Mouse (Mus musculus): ENCODE measurements around the gene Cfap54. TPM values are rescaled to one million over a fixed set of nuclear protein-coding genes. Genes with fewer than 3 reads are reported as not detected.

Cfap54 gene
- total RNA-seq, 1 experiment: 0.31 TPM

DNA sequence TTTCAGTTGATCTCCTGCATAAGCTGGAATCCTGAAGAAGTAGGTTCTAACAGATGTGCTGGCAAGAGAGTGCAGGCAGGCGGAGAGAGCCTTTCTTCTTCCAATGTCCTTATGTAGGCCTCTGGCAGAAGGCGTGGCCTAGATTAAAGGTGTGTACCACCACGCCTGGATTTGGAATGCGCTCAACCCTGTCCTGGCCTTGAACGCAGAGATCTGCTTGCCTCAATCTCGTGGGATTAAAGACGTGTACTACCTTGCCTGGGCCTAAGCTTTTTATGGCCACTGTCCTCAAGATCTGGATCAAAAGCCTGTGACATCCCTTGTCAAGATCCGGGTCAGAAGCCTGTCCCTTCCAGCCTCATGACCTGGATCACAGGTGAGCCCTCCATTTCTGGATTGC, 32.5 kb upstream of the Cfap54 start:
- Histone ChIP-seq H3K4me1 (ENCODE audit: control insufficient read depth in 2 of 2, insufficient read depth in 2 of 2, low read length in 2 of 2, poor library complexity in 1 of 2) (no peaks in the 10 kb centered on the region), H3K27ac (ENCODE audit: insufficient read depth, low read depth, low read length, poor library complexity, severe bottlenecking) (no peak overlapping the region), H3K9ac (ENCODE audit: insufficient read depth, low read depth, low read length, poor library complexity, severe bottlenecking) (no peak overlapping the region), H3K4me3 (ENCODE audit: insufficient read depth in 1 of 2, low read depth in 1 of 2, low read length in 2 of 2, poor library complexity in 1 of 2, severe bottlenecking in 1 of 2) (no peak overlapping the region), H3K36me3 (ENCODE audit: control insufficient read depth, insufficient read depth, low read length, poor library complexity, severe bottlenecking) (no peaks in the 10 kb centered on the region), H3K9me3 (ENCODE audit: control insufficient read depth, insufficient read depth, low read depth, low read length) (no peaks in the 10 kb centered on the region)
- no peak for TF ChIP-seq ZNF384 (IDR thresholded peaks at IDR 0.05; ENCODE audit: low read depth, low read length)
- in situ Hi-C loops (cut with MboI; ENCODE audit: low sequenced_read_pairs in 2 of 2, unreplicated experiment in 2 of 2): no loop called here
- DNase-seq (ENCODE audit: low read depth, low spot score): no peak

DNA sequence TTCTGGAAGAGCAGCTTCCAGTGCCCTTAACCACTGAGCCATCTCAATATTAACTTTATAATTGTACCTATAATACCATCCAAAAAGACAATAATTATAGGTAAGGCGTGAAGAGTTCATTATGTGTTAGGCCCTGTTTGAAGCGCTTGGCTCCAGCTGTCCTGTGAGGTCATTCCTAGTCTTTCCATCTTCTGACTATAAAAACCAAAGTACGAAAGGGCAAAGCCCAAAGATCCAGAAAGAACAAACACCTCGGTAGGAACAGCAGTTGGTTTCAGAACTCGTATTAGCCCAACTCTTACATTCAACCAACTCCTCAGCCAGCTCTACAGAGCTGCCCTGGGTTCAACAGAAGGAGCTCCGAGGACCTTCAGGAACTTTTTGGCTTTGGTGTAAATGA, 30.6 kb upstream of the Cfap54 start:
- in situ Hi-C loops (cut with MboI; ENCODE audit: low sequenced_read_pairs in 2 of 2, unreplicated experiment in 2 of 2): no loop called here
- no peak for TF ChIP-seq HCFC1 (IDR thresholded peaks at IDR 0.05; ENCODE audit: borderline replicate concordance, insufficient read depth, low read length)
- no peak for TF ChIP-seq MAFK (IDR thresholded peaks at IDR 0.05; ENCODE audit: insufficient read depth, low read depth, low read length)
- TF ChIP-seq CHD2 (IDR thresholded peaks at IDR 0.05; ENCODE audit: low read depth, low read length): no peak
- no peak for TF ChIP-seq ZNF384 (IDR thresholded peaks at IDR 0.05; ENCODE audit: low read depth, low read length)
- no peak for TF ChIP-seq ZC3H11A (IDR thresholded peaks at IDR 0.05; ENCODE audit: borderline replicate concordance, low read depth, low read length)
- Histone ChIP-seq H3K4me1 (ENCODE audit: control insufficient read depth in 2 of 2, insufficient read depth in 2 of 2, low read length in 2 of 2, poor library complexity in 1 of 2) (no peaks in the 10 kb centered on the region), H3K4me3 (ENCODE audit: insufficient read depth in 1 of 2, low read depth in 1 of 2, low read length in 2 of 2, poor library complexity in 1 of 2, severe bottlenecking in 1 of 2) (no peak overlapping the region), H3K36me3 (ENCODE audit: control insufficient read depth, insufficient read depth, low read length, poor library complexity, severe bottlenecking) (no peaks in the 10 kb centered on the region), H3K27ac (ENCODE audit: insufficient read depth, low read depth, low read length, poor library complexity, severe bottlenecking) (no peak overlapping the region), H3K9me3 (ENCODE audit: control insufficient read depth, insufficient read depth, low read depth, low read length) (no peaks in the 10 kb centered on the region), H3K9ac (ENCODE audit: insufficient read depth, low read depth, low read length, poor library complexity, severe bottlenecking) (no peak overlapping the region)
- DNase-seq (ENCODE audit: low read depth, low spot score): no peak

DNA sequence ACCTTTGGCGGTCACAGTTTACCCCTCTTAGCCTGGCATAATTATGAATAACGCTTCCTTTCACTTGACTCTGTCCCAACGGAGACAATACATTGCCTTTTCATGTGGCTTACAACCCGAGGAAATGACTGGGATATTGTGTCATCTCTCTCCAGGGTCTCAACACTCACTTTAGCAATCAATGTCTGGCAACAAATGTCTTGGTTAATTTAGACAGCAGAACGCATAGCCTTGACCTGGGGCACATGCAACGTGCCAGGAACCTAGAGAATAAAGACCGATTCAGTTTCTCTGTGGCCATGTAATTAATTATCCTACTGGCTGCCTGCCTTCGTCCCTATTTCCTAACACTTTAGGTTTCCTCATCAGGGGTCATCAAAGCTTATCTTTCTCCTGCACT, 30.0 kb upstream of the Cfap54 start:
- no peaks in the 10 kb centered on the region for H3K4me1 ChIP-seq (ENCODE audit: control insufficient read depth in 2 of 2, insufficient read depth in 2 of 2, low read length in 2 of 2, poor library complexity in 1 of 2)
- in situ Hi-C loops (cut with MboI; ENCODE audit: low sequenced_read_pairs in 2 of 2, unreplicated experiment in 2 of 2): no loop called here
- TF ChIP-seq MAFK (IDR thresholded peaks at IDR 0.05; ENCODE audit: insufficient read depth, low read depth, low read length) (no peak), ZNF384 (IDR thresholded peaks at IDR 0.05; ENCODE audit: low read depth, low read length) (no peak), HCFC1 (IDR thresholded peaks at IDR 0.05; ENCODE audit: borderline replicate concordance, insufficient read depth, low read length) (no peak), ZC3H11A (IDR thresholded peaks at IDR 0.05; ENCODE audit: borderline replicate concordance, low read depth, low read length) (no peak), CHD2 (IDR thresholded peaks at IDR 0.05; ENCODE audit: low read depth, low read length) (no peak)
- H3K4me3 ChIP-seq (ENCODE audit: insufficient read depth in 1 of 2, low read depth in 1 of 2, low read length in 2 of 2, poor library complexity in 1 of 2, severe bottlenecking in 1 of 2): no peak overlapping the region
- H3K36me3 ChIP-seq (ENCODE audit: control insufficient read depth, insufficient read depth, low read length, poor library complexity, severe bottlenecking): no peaks in the 10 kb centered on the region
- no peaks in the 10 kb centered on the region for H3K9me3 ChIP-seq (ENCODE audit: control insufficient read depth, insufficient read depth, low read depth, low read length)
- no peak for DNase-seq (ENCODE audit: low read depth, low spot score)
- H3K27ac ChIP-seq (ENCODE audit: insufficient read depth, low read depth, low read length, poor library complexity, severe bottlenecking): no peak overlapping the region
- H3K9ac ChIP-seq (ENCODE audit: insufficient read depth, low read depth, low read length, poor library complexity, severe bottlenecking): no peak overlapping the region

DNA sequence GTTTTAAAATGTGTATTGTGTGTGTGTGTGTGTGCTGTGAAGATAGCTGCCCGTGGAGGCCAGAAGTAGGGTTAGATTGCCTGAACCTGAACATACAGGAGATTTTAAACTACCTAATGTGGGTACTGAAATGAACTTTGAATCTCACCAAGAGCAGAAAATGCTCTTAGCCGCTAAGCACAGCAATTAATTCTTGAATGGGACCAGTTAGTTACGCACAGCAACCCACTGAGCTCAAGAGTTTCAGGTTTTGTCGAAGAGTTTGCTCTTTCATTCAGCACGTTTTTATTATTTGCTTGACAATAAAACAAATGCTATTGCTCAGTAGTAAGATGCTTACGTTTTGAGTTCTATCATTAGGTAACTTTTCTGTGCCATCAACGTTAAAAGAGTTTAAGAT, 23.9 kb upstream of the Cfap54 start:
- H3K9ac ChIP-seq (ENCODE audit: insufficient read depth, low read depth, low read length, poor library complexity, severe bottlenecking): no peak overlapping the region
- DNase-seq (ENCODE audit: low read depth, low spot score): no peak
- H3K27ac ChIP-seq (ENCODE audit: insufficient read depth, low read depth, low read length, poor library complexity, severe bottlenecking): no peak overlapping the region
- TF ChIP-seq ZNF384 (IDR thresholded peaks at IDR 0.05; ENCODE audit: low read depth, low read length): no peak
- TF ChIP-seq HCFC1 (IDR thresholded peaks at IDR 0.05; ENCODE audit: borderline replicate concordance, insufficient read depth, low read length): no peak
- no peak for TF ChIP-seq MAFK (IDR thresholded peaks at IDR 0.05; ENCODE audit: insufficient read depth, low read depth, low read length)
- no peak for TF ChIP-seq CHD2 (IDR thresholded peaks at IDR 0.05; ENCODE audit: low read depth, low read length)
- no peak for TF ChIP-seq ZC3H11A (IDR thresholded peaks at IDR 0.05; ENCODE audit: borderline replicate concordance, low read depth, low read length)
- H3K36me3 ChIP-seq (ENCODE audit: control insufficient read depth, insufficient read depth, low read length, poor library complexity, severe bottlenecking): no peaks in the 10 kb centered on the region
- in situ Hi-C loops (cut with MboI; ENCODE audit: low sequenced_read_pairs in 2 of 2, unreplicated experiment in 2 of 2): no loop called here
- H3K4me3 ChIP-seq (ENCODE audit: insufficient read depth in 1 of 2, low read depth in 1 of 2, low read length in 2 of 2, poor library complexity in 1 of 2, severe bottlenecking in 1 of 2): no peak overlapping the region
- H3K4me1 ChIP-seq (ENCODE audit: control insufficient read depth in 2 of 2, insufficient read depth in 2 of 2, low read length in 2 of 2, poor library complexity in 1 of 2): no peaks in the 10 kb centered on the region
- H3K9me3 ChIP-seq (ENCODE audit: control insufficient read depth, insufficient read depth, low read depth, low read length): no peaks in the 10 kb centered on the region

DNA sequence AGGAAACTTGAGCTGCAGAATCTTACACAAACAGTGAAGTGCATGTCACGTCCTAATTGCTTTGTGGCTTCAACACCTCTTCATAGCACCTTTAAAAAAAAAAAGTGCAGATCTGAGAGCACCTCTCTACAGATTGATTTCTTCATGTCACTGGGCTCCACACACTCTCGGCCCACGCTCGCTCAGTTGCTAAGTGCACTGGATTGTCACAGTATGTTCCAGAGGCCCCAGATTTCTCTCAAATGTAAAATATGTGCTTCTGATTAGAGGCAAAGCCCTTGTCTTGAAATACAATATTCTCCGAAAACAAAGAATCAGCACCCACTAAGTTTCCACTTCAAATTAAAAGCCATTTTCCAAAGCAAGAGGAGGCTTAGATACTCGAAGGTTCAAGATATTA, 22.9 kb upstream of the Cfap54 start:
- Histone ChIP-seq H3K9ac (ENCODE audit: insufficient read depth, low read depth, low read length, poor library complexity, severe bottlenecking) (no peak overlapping the region), H3K27ac (ENCODE audit: insufficient read depth, low read depth, low read length, poor library complexity, severe bottlenecking) (no peak overlapping the region), H3K4me3 (ENCODE audit: insufficient read depth in 1 of 2, low read depth in 1 of 2, low read length in 2 of 2, poor library complexity in 1 of 2, severe bottlenecking in 1 of 2) (no peak overlapping the region), H3K36me3 (ENCODE audit: control insufficient read depth, insufficient read depth, low read length, poor library complexity, severe bottlenecking) (no peaks in the 10 kb centered on the region), H3K9me3 (ENCODE audit: control insufficient read depth, insufficient read depth, low read depth, low read length) (no peaks in the 10 kb centered on the region), H3K4me1 (ENCODE audit: control insufficient read depth in 2 of 2, insufficient read depth in 2 of 2, low read length in 2 of 2, poor library complexity in 1 of 2) (no peaks in the 10 kb centered on the region)
- in situ Hi-C loops (cut with MboI; ENCODE audit: low sequenced_read_pairs in 2 of 2, unreplicated experiment in 2 of 2): no loop called here
- no peak for TF ChIP-seq MAFK (IDR thresholded peaks at IDR 0.05; ENCODE audit: insufficient read depth, low read depth, low read length)
- no peak for TF ChIP-seq ZNF384 (IDR thresholded peaks at IDR 0.05; ENCODE audit: low read depth, low read length)
- TF ChIP-seq CHD2 (IDR thresholded peaks at IDR 0.05; ENCODE audit: low read depth, low read length): no peak
- no peak for TF ChIP-seq ZC3H11A (IDR thresholded peaks at IDR 0.05; ENCODE audit: borderline replicate concordance, low read depth, low read length)
- no peak for TF ChIP-seq HCFC1 (IDR thresholded peaks at IDR 0.05; ENCODE audit: borderline replicate concordance, insufficient read depth, low read length)
- no peak for DNase-seq (ENCODE audit: low read depth, low spot score)
